In the genomic region with DNA sequence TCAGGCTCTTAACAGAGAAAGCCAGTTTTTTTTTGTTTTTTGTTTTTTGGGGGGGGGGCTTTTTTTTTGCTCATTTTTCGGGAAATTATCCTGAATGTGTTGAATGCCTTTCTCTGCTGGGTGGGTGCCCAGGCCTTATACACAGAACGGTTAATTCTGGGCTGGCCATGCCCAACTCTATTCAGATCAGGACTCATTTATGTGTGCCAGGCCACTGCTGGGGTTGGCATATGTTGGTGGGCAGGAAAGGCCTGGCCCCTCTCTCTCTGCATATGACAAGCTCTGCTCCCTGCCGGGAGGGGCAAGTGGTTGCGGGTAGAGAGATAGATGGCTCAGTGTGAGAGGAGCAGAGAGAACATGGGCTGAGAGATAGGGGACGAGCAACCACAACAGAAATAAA, we compare ENCODE assay signal across 13 mouse cellular contexts.
DNase-seq lines count a peak whose midpoint lies in the region; ATAC-seq lines count a peak whose summit lies in the region.
"Had no signal": no experiment of that assay in that cellular context is flagged by ENCODE, and none has a peak within 500 bp of the region (broad histone marks: within the 10 kb centered on the region; RNA-seq: fewer than 3 reads in every experiment).

No protein-coding gene starts in this region.

- DNase-seq in forebrain, embryonic 14.5 days (ENCODE audit: low spot score), result peak; percentile 85
- no peak for DNase-seq in forebrain, embryonic 11.5 days (ENCODE audit: low spot score)
- DNase-seq in midbrain, embryonic 14.5 days, result peak; percentile 51
- no peak for DNase-seq in midbrain, embryonic 11.5 days (ENCODE audit: low spot score, missing footprints)
- peak; percentile 85 to 94 for DNase-seq in cerebellum, postnatal 14 days
- DNase-seq in spleen, adult 12 weeks (ENCODE audit: low spot score), result no peak
- DNase-seq in lung, postnatal 14 days, result no peak
- DNase-seq: heart, postnatal 10 days; kidney, adult 11 months; lung, adult 2 months had no signal

- no peak overlapping the region for H3K4me2 ChIP-seq in forebrain, embryonic 14.5 days (ENCODE audit: low read length)
- no peak overlapping the region for H3K4me2 ChIP-seq in forebrain, embryonic 11.5 days (ENCODE audit: low read depth, low read length, severe bottlenecking)
- no peak overlapping the region for H3K4me2 ChIP-seq in midbrain, embryonic 14.5 days (ENCODE audit: low read length)
- H3K4me2 ChIP-seq in midbrain, embryonic 11.5 days, result no peak overlapping the region
- H3K4me2 ChIP-seq in neural tube, embryonic 15.5 days, result no peak overlapping the region
- H3K4me2 ChIP-seq: neural tube, embryonic 12.5 days had no signal

- no peaks in the 10 kb centered on the region for H3K9me3 ChIP-seq in forebrain, embryonic 14.5 days (replicated peaks; ENCODE audit: control insufficient read depth, low read length)
- H3K9me3 ChIP-seq in forebrain, embryonic 11.5 days (ENCODE audit: control insufficient read depth, low read length), result peaks cover 2% of the 10 kb centered on the region; the same call in 1 of the 2 replicates
- H3K9me3 ChIP-seq in midbrain, embryonic 14.5 days (ENCODE audit: control insufficient read depth, low read length), result 0 out of 2 replicates have a peak, but pooled peaks cover 3% of the 10 kb centered on the region
- no peaks in the 10 kb centered on the region for H3K9me3 ChIP-seq in midbrain, embryonic 11.5 days (ENCODE audit: control insufficient read depth, low read length)
- H3K9me3 ChIP-seq in neural tube, embryonic 15.5 days (replicated peaks), result no peaks in the 10 kb centered on the region
- H3K9me3 ChIP-seq: neural tube, embryonic 12.5 days had no signal

- H3K27me3 ChIP-seq in forebrain, embryonic 14.5 days (replicated peaks; ENCODE audit: control insufficient read depth, insufficient read depth, low read length), result no peaks in the 10 kb centered on the region
- H3K27me3 ChIP-seq in forebrain, embryonic 11.5 days (ENCODE audit: control insufficient read depth, insufficient read depth, low read length), result no peaks in the 10 kb centered on the region
- no peaks in the 10 kb centered on the region for H3K27me3 ChIP-seq in midbrain, embryonic 14.5 days (ENCODE audit: control insufficient read depth, insufficient read depth, low read length)
- no peaks in the 10 kb centered on the region for H3K27me3 ChIP-seq in midbrain, embryonic 11.5 days (ENCODE audit: control insufficient read depth, insufficient read depth, low read length)
- H3K27me3 ChIP-seq in neural tube, embryonic 15.5 days (replicated peaks), result no peaks in the 10 kb centered on the region
- H3K27me3 ChIP-seq: megakaryocyte, embryonic 14.5 days; neural tube, embryonic 12.5 days had no signal

- peak; percentile 84 for ATAC-seq in forebrain, embryonic 14.5 days
- ATAC-seq in forebrain, embryonic 11.5 days (replicated peaks; ENCODE audit: low FRiP score), result no peak
- peak; percentile 80 for ATAC-seq in midbrain, embryonic 14.5 days (ENCODE audit: low FRiP score, low TSS enrichment)
- no peak for ATAC-seq in midbrain, embryonic 11.5 days (ENCODE audit: low FRiP score)
- ATAC-seq in neural tube, embryonic 15.5 days (ENCODE audit: low FRiP score), result peak; percentile 81

- no peaks in the 10 kb centered on the region for H3K36me3 ChIP-seq in forebrain, embryonic 14.5 days (ENCODE audit: control insufficient read depth, insufficient read depth, low read length)
- no peaks in the 10 kb centered on the region for H3K36me3 ChIP-seq in forebrain, embryonic 11.5 days (ENCODE audit: control insufficient read depth, insufficient read depth, low read length)
- no peaks in the 10 kb centered on the region for H3K36me3 ChIP-seq in midbrain, embryonic 14.5 days (ENCODE audit: control insufficient read depth, insufficient read depth, low read length)
- H3K36me3 ChIP-seq in midbrain, embryonic 11.5 days (ENCODE audit: control insufficient read depth, insufficient read depth, low read length), result no peaks in the 10 kb centered on the region
- no peaks in the 10 kb centered on the region for H3K36me3 ChIP-seq in neural tube, embryonic 15.5 days
- H3K36me3 ChIP-seq: neural tube, embryonic 12.5 days had no signal

- no peak overlapping the region for H3K4me3 ChIP-seq in forebrain, embryonic 14.5 days (ENCODE audit: low read depth, low read length)
- no peak overlapping the region for H3K4me3 ChIP-seq in forebrain, embryonic 11.5 days (ENCODE audit: low read depth, low read length)
- no peak overlapping the region for H3K4me3 ChIP-seq in midbrain, embryonic 14.5 days (replicated peaks; ENCODE audit: low read depth, low read length)
- H3K4me3 ChIP-seq in midbrain, embryonic 11.5 days (ENCODE audit: low read depth, low read length), result no peak overlapping the region
- H3K4me3 ChIP-seq in neural tube, embryonic 15.5 days (replicated peaks), result no peak overlapping the region
- H3K4me3 ChIP-seq: megakaryocyte, embryonic 14.5 days; neural tube, embryonic 12.5 days had no signal

- 42% methylated on average over 5 of the region's 5 CpGs for WGBS in forebrain, embryonic 14.5 days
- 87% methylated on average over 5 of the region's 5 CpGs for WGBS in forebrain, embryonic 11.5 days
- 85% methylated on average over 5 of the region's 5 CpGs for WGBS in midbrain, embryonic 14.5 days
- 90% methylated on average over 5 of the region's 5 CpGs for WGBS in midbrain, embryonic 11.5 days
- 56% methylated on average over 5 of the region's 5 CpGs for WGBS in neural tube, embryonic 15.5 days

- peak overlapping the region; percentile 58; the same call in 1 of the 2 replicates for H3K27ac ChIP-seq in forebrain, embryonic 14.5 days (ENCODE audit: low read depth, low read length)
- no peak overlapping the region for H3K27ac ChIP-seq in forebrain, embryonic 11.5 days (ENCODE audit: low read depth, low read length)
- H3K27ac ChIP-seq in midbrain, embryonic 14.5 days (replicated peaks; ENCODE audit: low read depth, low read length), result no peak overlapping the region
- no peak overlapping the region for H3K27ac ChIP-seq in midbrain, embryonic 11.5 days (ENCODE audit: low read depth, low read length)
- H3K27ac ChIP-seq in neural tube, embryonic 15.5 days (replicated peaks), result peak overlapping the region; percentile 2; the same call in 1 of the 2 replicates
- H3K27ac ChIP-seq: neural tube, embryonic 12.5 days had no signal

- no peak overlapping the region for H3K9ac ChIP-seq in forebrain, embryonic 14.5 days (ENCODE audit: low read length)
- no peak overlapping the region for H3K9ac ChIP-seq in forebrain, embryonic 11.5 days (ENCODE audit: low read length)
- no peak overlapping the region for H3K9ac ChIP-seq in midbrain, embryonic 14.5 days (replicated peaks; ENCODE audit: low read length)
- H3K9ac ChIP-seq in midbrain, embryonic 11.5 days (ENCODE audit: low read length), result no peak overlapping the region
- H3K9ac ChIP-seq in neural tube, embryonic 15.5 days (replicated peaks), result no peak overlapping the region
- H3K9ac ChIP-seq: neural tube, embryonic 12.5 days had no signal

- H3K4me1 ChIP-seq in forebrain, embryonic 14.5 days (ENCODE audit: control insufficient read depth, insufficient read depth, low read length), result peaks cover 6% of the 10 kb centered on the region; the same call in 1 of the 2 replicates
- H3K4me1 ChIP-seq in forebrain, embryonic 11.5 days (replicated peaks; ENCODE audit: control insufficient read depth, insufficient read depth, low read length), result no peaks in the 10 kb centered on the region
- H3K4me1 ChIP-seq in midbrain, embryonic 14.5 days (ENCODE audit: control insufficient read depth, insufficient read depth, low read length), result no peaks in the 10 kb centered on the region
- no peaks in the 10 kb centered on the region for H3K4me1 ChIP-seq in midbrain, embryonic 11.5 days (ENCODE audit: control insufficient read depth, insufficient read depth, low read length)
- peaks cover 20% of the 10 kb centered on the region for H3K4me1 ChIP-seq in neural tube, embryonic 15.5 days
- H3K4me1 ChIP-seq: megakaryocyte, embryonic 14.5 days; neural tube, embryonic 12.5 days had no signal

Comparison
In these comparisons a context has a peak if more than half of its experiments do, and no peak if none do; other contexts are left out.
1. ATAC-seq: peak in forebrain, embryonic 14.5 days (single experiment), midbrain, embryonic 14.5 days (single experiment) and neural tube, embryonic 15.5 days (single experiment); none in forebrain, embryonic 11.5 days (single experiment) and midbrain, embryonic 11.5 days (single experiment).
2. DNase-seq: peak in forebrain, embryonic 14.5 days (single experiment), midbrain, embryonic 14.5 days (single experiment) and cerebellum, postnatal 14 days (2 of 2); none in forebrain, embryonic 11.5 days (single experiment), midbrain, embryonic 11.5 days (single experiment), spleen, adult 12 weeks (single experiment) and lung, postnatal 14 days (single experiment).
3. H3K27ac ChIP-seq: peak in forebrain, embryonic 14.5 days (single experiment) and neural tube, embryonic 15.5 days (single experiment); none in forebrain, embryonic 11.5 days (single experiment), midbrain, embryonic 14.5 days (single experiment) and midbrain, embryonic 11.5 days (single experiment).